Mouse (Mus musculus): Measurements from ENCODE around the gene Rin2. TPM values are rescaled to one million over a fixed set of nuclear protein-coding genes. Genes with fewer than 3 reads are reported as not detected.

Gene Rin2
- polyA plus RNA-seq, 1 experiment from 2014 or later, result 21.4 TPM

DNA sequence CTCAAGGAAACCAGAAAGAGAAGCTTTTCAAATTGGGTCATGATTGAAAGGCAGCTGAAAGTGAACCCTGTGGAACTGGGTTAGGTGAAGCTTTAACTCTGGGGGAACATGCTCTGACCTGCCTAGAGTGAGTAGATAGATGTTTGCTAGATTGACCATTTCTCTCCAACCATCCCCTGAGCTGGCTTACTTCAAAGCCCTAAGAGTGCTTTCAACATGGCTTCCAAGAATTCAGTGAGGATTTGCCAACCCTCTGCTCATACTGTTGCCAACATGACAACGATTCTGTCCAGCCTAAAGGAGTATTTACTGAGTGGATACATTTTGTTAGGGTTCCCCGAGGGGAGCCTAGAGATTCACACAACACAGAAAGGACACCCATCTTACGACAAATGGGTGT is 155.4 kb downstream of the Rin2 start:
- H3K4me1 ChIP-seq (ENCODE audit: control insufficient read depth, insufficient read depth, low read length), result peaks cover 17% of the 10 kb centered on the region
- ATAC-seq (replicated peaks; ENCODE audit: extremely low read depth, insufficient read depth, low FRiP score), result no peak
- H3K9ac ChIP-seq (ENCODE audit: low read length), result no peak overlapping the region
- H3K4me2 ChIP-seq (ENCODE audit: low read depth, low read length), result no peak overlapping the region
- no peaks in the 10 kb centered on the region for H3K27me3 ChIP-seq (ENCODE audit: control insufficient read depth, insufficient read depth, low read length)
- H3K4me3 ChIP-seq (ENCODE audit: low read length), result no peak overlapping the region
- no peaks in the 10 kb centered on the region for H3K9me3 ChIP-seq (replicated peaks; ENCODE audit: control insufficient read depth, low read length)
- whole genome bisulfite sequencing, result 85% methylated on average over 3 of the region's 3 CpGs
- no peaks in the 10 kb centered on the region for H3K36me3 ChIP-seq (ENCODE audit: control insufficient read depth, insufficient read depth)
- H3K27ac ChIP-seq (ENCODE audit: low read length), result no peak overlapping the region; the same call in 1 of the 2 replicates

DNA sequence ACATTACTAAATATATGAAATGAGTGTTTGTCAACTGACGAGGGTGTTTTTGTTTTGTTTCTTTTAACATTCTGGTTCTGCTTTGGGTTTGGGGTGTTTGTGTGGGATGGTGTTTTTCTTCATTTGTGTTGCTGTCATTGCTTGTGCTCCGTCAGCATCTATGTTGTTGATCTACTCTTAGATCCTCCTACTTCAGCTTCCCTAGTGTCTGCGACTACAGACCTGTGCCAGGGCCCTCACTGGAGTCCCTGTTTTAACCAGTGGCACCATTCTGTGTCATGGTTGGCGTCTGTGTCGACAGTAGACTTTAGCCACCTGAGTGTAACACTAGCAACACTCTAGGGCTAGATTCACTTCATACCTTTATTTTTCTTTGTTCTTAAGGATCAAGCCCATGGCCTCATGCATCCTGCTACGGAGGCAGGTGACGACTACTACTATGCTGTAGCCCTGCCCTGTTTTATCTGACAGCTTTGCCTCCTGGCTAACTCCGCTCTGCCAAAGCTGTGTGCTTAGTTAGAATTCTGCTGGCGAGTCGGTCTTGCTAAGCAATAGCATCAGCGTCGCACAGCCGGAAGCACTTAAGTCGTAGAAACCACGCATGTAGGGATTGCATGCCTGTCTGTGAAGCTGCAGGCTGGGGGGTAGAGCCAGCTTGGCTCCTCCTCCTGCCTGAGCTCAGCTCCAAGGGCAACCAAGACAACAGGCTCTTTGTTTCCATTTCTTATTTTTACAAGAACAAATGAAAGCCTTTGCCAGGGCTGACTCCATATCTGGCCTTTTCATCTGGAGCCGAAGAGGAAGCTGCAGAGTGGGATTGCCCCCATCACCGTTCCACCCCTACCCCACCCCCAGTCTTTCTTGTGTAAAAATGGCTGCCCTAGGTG is 157.2 kb downstream of the Rin2 start:
- Histone ChIP-seq H3K9me3 (replicated peaks; ENCODE audit: control insufficient read depth, low read length) (no peaks in the 10 kb centered on the region), H3K36me3 (ENCODE audit: control insufficient read depth, insufficient read depth) (no peaks in the 10 kb centered on the region), H3K4me2 (ENCODE audit: low read depth, low read length) (peak overlapping the region; percentile 53), H3K4me1 (ENCODE audit: control insufficient read depth, insufficient read depth, low read length) (peaks cover 17% of the 10 kb centered on the region), H3K9ac (ENCODE audit: low read length) (peak overlapping the region; percentile 45; the same call in 1 of the 2 replicates), H3K4me3 (ENCODE audit: low read length) (peak overlapping the region; percentile 21), H3K27ac (ENCODE audit: low read length) (peak overlapping the region; percentile 70), H3K27me3 (ENCODE audit: control insufficient read depth, insufficient read depth, low read length) (no peaks in the 10 kb centered on the region)
- 32% methylated on average over 17 of the region's 17 CpGs for WGBS
- ATAC-seq (replicated peaks; ENCODE audit: extremely low read depth, insufficient read depth, low FRiP score), result peak; percentile 71

DNA sequence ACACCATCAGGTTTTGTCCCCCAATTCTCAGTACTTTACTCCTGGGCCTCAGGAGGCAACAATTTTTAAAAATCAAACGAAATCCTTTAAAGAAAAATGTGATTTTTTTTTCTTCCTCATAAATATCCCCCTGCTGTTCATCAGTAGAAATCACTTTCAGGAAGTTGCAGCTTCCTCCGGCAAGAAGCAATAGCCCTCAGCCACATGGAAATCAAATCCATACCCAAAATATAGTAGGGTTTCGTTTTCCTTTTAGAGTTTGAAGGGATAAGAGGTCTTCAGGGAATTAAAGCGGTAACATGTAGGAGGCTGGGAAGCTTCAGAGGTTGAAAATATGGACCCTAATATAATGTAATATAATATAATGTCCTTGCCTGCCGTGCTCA is 157.8 kb downstream of the Rin2 start:
- no peaks in the 10 kb centered on the region for H3K27me3 ChIP-seq (ENCODE audit: control insufficient read depth, insufficient read depth, low read length)

DNA sequence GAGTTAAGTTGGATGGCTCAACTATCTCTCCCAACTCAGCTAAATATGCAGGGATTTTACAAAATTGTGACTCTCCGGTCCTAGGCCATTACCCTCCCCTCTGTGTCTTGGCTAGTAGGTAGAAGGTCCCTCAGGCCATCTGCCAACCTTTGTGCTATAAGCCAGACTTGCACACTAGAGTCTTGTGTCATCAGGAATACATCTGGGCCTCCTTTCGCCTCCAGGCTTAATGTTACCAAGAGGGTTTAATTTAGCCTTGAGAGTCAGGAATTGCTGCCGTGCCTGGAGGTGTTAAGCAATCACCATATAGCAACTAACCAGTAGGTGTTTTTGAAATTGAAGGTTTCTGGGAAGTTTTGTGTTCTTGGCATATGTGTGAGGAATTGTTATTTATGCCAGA is 158.3 kb downstream of the Rin2 start:
- peak overlapping the region; percentile 15; the same call in 1 of the 2 replicates for H3K4me2 ChIP-seq (ENCODE audit: low read depth, low read length)
- H3K27ac ChIP-seq (ENCODE audit: low read length), result peak overlapping the region; percentile 70
- no peaks in the 10 kb centered on the region for H3K36me3 ChIP-seq (ENCODE audit: control insufficient read depth, insufficient read depth)
- peaks cover 17% of the 10 kb centered on the region for H3K4me1 ChIP-seq (ENCODE audit: control insufficient read depth, insufficient read depth, low read length)
- no peak for ATAC-seq (replicated peaks; ENCODE audit: extremely low read depth, insufficient read depth, low FRiP score)
- no peaks in the 10 kb centered on the region for H3K27me3 ChIP-seq (ENCODE audit: control insufficient read depth, insufficient read depth, low read length)
- no peaks in the 10 kb centered on the region for H3K9me3 ChIP-seq (replicated peaks; ENCODE audit: control insufficient read depth, low read length)
- H3K9ac ChIP-seq (ENCODE audit: low read length), result no peak overlapping the region
- H3K4me3 ChIP-seq (ENCODE audit: low read length), result no peak overlapping the region
- 74% methylated on average over 3 of the region's 3 CpGs for WGBS

More for the DNA sequence above, 157.8 kb downstream of the Rin2 start:
- H3K4me3 ChIP-seq (ENCODE audit: low read length), result peak overlapping the region; percentile 21; the same call in 1 of the 2 replicates
- WGBS, result 57% methylated on average over 5 of the region's 5 CpGs
- peak overlapping the region; percentile 45; the same call in 1 of the 2 replicates for H3K9ac ChIP-seq (ENCODE audit: low read length)
- no peaks in the 10 kb centered on the region for H3K9me3 ChIP-seq (replicated peaks; ENCODE audit: control insufficient read depth, low read length)
- H3K4me2 ChIP-seq (ENCODE audit: low read depth, low read length), result peak overlapping the region; percentile 53
- H3K36me3 ChIP-seq (ENCODE audit: control insufficient read depth, insufficient read depth), result no peaks in the 10 kb centered on the region
- ATAC-seq (replicated peaks; ENCODE audit: extremely low read depth, insufficient read depth, low FRiP score), result no peak
- H3K4me1 ChIP-seq (ENCODE audit: control insufficient read depth, insufficient read depth, low read length), result peaks cover 17% of the 10 kb centered on the region
- peak overlapping the region; percentile 70 for H3K27ac ChIP-seq (ENCODE audit: low read length)

DNA sequence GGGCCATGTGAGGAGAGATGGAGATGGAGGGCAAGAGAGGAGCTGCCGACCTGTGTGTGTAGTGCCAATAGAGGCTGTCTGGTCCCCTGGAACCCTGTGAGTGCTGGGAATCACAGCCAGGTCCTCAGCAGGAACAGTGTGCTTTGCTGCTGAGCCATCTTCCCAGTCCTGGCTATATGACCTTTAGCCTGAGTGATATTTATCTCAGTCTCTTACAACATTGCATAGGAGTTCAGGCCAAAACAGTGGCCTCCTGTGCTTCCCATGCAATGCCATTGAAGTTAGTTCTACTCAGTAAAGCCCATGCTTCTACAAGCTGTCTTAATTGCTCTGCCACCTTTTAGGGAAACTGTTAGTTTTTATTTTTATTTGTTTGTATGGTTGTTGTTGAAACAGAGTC is 160.9 kb downstream of the Rin2 start:
- Histone ChIP-seq H3K9me3 (replicated peaks; ENCODE audit: control insufficient read depth, low read length) (no peaks in the 10 kb centered on the region), H3K36me3 (ENCODE audit: control insufficient read depth, insufficient read depth) (no peaks in the 10 kb centered on the region), H3K9ac (ENCODE audit: low read length) (no peak overlapping the region), H3K4me1 (ENCODE audit: control insufficient read depth, insufficient read depth, low read length) (peaks cover 17% of the 10 kb centered on the region), H3K27me3 (ENCODE audit: control insufficient read depth, insufficient read depth, low read length) (no peaks in the 10 kb centered on the region), H3K27ac (ENCODE audit: low read length) (no peak overlapping the region), H3K4me3 (ENCODE audit: low read length) (no peak overlapping the region), H3K4me2 (ENCODE audit: low read depth, low read length) (no peak overlapping the region)
- 82% methylated on average over 1 of the region's 1 CpGs for WGBS
- ATAC-seq (replicated peaks; ENCODE audit: extremely low read depth, insufficient read depth, low FRiP score), result no peak

DNA sequence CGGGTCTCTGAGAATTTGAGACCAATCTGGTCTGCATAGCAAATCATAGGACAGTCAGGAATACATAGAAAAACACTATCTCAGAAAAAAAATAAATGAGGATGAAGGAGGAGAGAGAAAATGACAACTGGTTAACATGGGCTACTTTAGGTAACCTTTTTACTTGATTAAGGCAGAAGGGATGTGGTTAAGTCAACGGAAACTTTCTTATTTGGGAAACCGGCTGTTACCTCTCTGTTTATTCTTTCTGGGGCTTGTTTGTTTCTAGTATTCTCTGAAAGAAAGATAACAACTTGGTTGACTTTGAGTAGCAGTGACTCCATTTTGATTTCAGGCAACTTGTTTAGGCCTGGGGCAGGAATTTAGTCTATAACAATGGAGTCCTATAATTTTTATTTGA is 163.7 kb downstream of the Rin2 start:
- WGBS, result 90% methylated on average over 3 of the region's 3 CpGs
- Histone ChIP-seq H3K9me3 (replicated peaks; ENCODE audit: control insufficient read depth, low read length) (no peaks in the 10 kb centered on the region), H3K4me2 (ENCODE audit: low read depth, low read length) (no peak overlapping the region)

DNA sequence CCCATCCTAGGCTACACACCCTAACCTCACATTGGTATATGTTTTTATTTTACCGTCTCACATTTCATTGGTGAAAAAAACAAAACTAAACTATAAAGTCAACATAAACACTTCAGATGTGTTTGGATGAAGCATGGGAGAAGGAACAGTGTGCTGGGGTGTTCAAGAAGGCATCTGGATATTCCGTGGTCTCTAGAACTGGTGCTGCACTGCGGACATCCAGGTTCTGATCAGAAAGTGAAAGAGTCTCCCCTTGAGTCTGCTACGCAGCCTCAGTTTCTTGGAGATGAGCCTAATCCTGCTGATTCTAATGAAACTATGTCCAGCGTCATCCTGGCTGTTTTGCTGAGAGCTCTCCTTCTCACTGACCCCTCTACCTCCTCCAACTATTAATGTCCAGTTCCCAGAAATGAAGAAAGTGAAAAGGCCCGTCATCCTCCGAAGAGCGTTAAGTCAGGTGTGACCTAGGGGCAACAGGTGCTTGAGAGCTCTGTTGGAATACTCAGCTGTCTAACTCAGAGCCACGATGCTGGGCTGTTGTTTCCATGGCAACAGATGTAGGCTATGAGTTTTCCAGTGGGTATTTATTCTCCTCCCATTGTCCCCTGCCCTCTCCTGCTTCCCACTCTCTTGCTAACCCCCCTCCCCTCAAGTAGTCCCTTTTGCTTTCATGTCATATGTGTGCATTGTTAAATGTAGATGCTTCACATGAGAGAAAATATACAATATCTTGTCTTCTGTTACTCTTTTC is 164.7 kb downstream of the Rin2 start:
- Histone ChIP-seq H3K9ac (ENCODE audit: low read length) (no peak overlapping the region), H3K4me2 (ENCODE audit: low read depth, low read length) (no peak overlapping the region), H3K4me3 (ENCODE audit: low read length) (no peak overlapping the region), H3K9me3 (replicated peaks; ENCODE audit: control insufficient read depth, low read length) (no peaks in the 10 kb centered on the region), H3K4me1 (ENCODE audit: control insufficient read depth, insufficient read depth, low read length) (no peaks in the 10 kb centered on the region), H3K36me3 (ENCODE audit: control insufficient read depth, insufficient read depth) (no peaks in the 10 kb centered on the region), H3K27me3 (ENCODE audit: control insufficient read depth, insufficient read depth, low read length) (no peaks in the 10 kb centered on the region), H3K27ac (ENCODE audit: low read length) (no peak overlapping the region)
- no peak for ATAC-seq (replicated peaks; ENCODE audit: extremely low read depth, insufficient read depth, low FRiP score)
- 86% methylated on average over 9 of the region's 9 CpGs for WGBS

More for the DNA sequence above, 163.7 kb downstream of the Rin2 start:
- H3K27me3 ChIP-seq (ENCODE audit: control insufficient read depth, insufficient read depth, low read length), result no peaks in the 10 kb centered on the region
- H3K9ac ChIP-seq (ENCODE audit: low read length), result no peak overlapping the region
- no peak for ATAC-seq (replicated peaks; ENCODE audit: extremely low read depth, insufficient read depth, low FRiP score)
- no peaks in the 10 kb centered on the region for H3K36me3 ChIP-seq (ENCODE audit: control insufficient read depth, insufficient read depth)
- no peak overlapping the region for H3K27ac ChIP-seq (ENCODE audit: low read length)
- H3K4me3 ChIP-seq (ENCODE audit: low read length), result no peak overlapping the region
- no peaks in the 10 kb centered on the region for H3K4me1 ChIP-seq (ENCODE audit: control insufficient read depth, insufficient read depth, low read length)

DNA sequence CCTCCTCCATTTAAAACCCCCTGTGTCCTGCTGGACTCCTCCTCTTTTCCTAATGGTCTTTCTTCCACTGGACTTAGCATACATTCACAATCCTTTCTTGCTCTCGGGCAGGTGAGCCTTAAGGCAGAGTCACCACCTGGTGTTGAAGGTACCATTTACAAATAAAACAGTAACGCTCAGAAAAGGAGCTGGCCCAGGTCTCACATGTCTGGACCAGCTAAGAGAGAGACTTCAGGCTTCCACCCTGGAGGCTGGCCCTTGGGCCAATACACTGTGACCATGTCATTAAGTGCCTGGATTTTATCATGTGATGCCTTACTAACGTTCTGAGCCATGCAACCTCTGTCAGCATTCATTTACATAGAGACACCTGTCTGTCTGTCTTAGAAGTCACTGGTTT is 165.3 kb downstream of the Rin2 start:
- no peaks in the 10 kb centered on the region for H3K9me3 ChIP-seq (replicated peaks; ENCODE audit: control insufficient read depth, low read length)
- WGBS, result 71% methylated on average over 3 of the region's 3 CpGs

More for the DNA sequence above, 165.3 kb downstream of the Rin2 start:
- ATAC-seq (replicated peaks; ENCODE audit: extremely low read depth, insufficient read depth, low FRiP score), result no peak
- Histone ChIP-seq H3K27me3 (ENCODE audit: control insufficient read depth, insufficient read depth, low read length) (no peaks in the 10 kb centered on the region), H3K36me3 (ENCODE audit: control insufficient read depth, insufficient read depth) (no peaks in the 10 kb centered on the region), H3K9ac (ENCODE audit: low read length) (no peak overlapping the region), H3K4me3 (ENCODE audit: low read length) (no peak overlapping the region), H3K4me2 (ENCODE audit: low read depth, low read length) (no peak overlapping the region), H3K4me1 (ENCODE audit: control insufficient read depth, insufficient read depth, low read length) (no peaks in the 10 kb centered on the region), H3K27ac (ENCODE audit: low read length) (no peak overlapping the region)
